Mouse (Mus musculus) midbrain, embryonic 16.5 days (tissue): ENCODE measurements at regions not wholly inside any gene's neighbourhood (a gene's known extent, or its start where the extent isn't known, plus 50 kb on each side); places are given as distances from the start of the nearest gene placed in this dataset.

Experiments used
- ATAC-seq: fragments of 200-750 bp; cut with Nextera tagmentation; 2 replicates; pipeline ENCODE4 v1.8.0; 2017; ENCODE audit warnings: moderate TSS enrichment
- H3K27ac ChIP-seq: fragments of 300-500 bp; sonication (generic); 2 replicates; pipeline ENCODE4 v1.5.1; 2014; ENCODE audit warnings: mild to moderate bottlenecking, low read length, mixed read lengths
- H3K27me3 ChIP-seq: fragments of 300-500 bp; sonication (generic); 2 replicates; pipeline ENCODE4 v1.6.1; 2014; ENCODE audit warnings: low read depth, low read length, mixed read lengths; ENCODE audit not compliant: control insufficient read depth, insufficient read depth
- H3K36me3 ChIP-seq: fragments of 300-500 bp; sonication (generic); 2 replicates; pipeline ENCODE4 v1.6.1; 2014; ENCODE audit warnings: mild to moderate bottlenecking, low read length, moderate library complexity, mixed read lengths; ENCODE audit not compliant: control insufficient read depth, insufficient read depth
- H3K4me1 ChIP-seq: fragments of 300-500 bp; sonication (generic); 2 replicates; pipeline ENCODE4 v1.6.1; 2014; ENCODE audit warnings: mild to moderate bottlenecking, low read length, mixed read lengths; ENCODE audit not compliant: control insufficient read depth, insufficient read depth
- H3K4me2 ChIP-seq: fragments of 300-500 bp; sonication (generic); 2 replicates; pipeline ENCODE4 v1.6.1; 2014; ENCODE audit warnings: mild to moderate bottlenecking, low read length, mixed read lengths
- H3K4me3 ChIP-seq: fragments of 300-500 bp; sonication (generic); 2 replicates; pipeline ENCODE4 v1.5.1; 2014; ENCODE audit warnings: low read depth, mild to moderate bottlenecking, low read length, moderate library complexity, mixed read lengths
- H3K9ac ChIP-seq: fragments of 300-500 bp; sonication (generic); 2 replicates; pipeline ENCODE4 v1.6.1; 2014; ENCODE audit warnings: low read depth, low read length, mixed read lengths
- H3K9me3 ChIP-seq: fragments of 300-500 bp; sonication (generic); replicated peaks from 2 replicates; pipeline ENCODE4 v1.6.1; 2014; ENCODE audit warnings: mild to moderate bottlenecking, low read length, mixed read lengths; ENCODE audit not compliant: control insufficient read depth, poor library complexity, severe bottlenecking
- WGBS: fragments of 180-500 bp; shearing (Covaris S2); extraction: QIAGEN DNeasy Blood & Tissue Kit; methylation state at CpG from one replicate; pipeline ENCODE4 v1.1.7; 2014; 5-methylcytosine and 5-hydroxymethylcytosine counted together

GRCm38 (mm10) chr13:81037316-81037715 is 154.1 kb downstream of the Arrdc3 start:
- H3K9me3 ChIP-seq = no peaks in the 10 kb centered on the region

GRCm38 (mm10) chr13:81038736-81039135 is 155.6 kb downstream of the Arrdc3 start:
- Histone ChIP-seq H3K4me3 (no peak overlapping the region), H3K36me3 (no peaks in the 10 kb centered on the region), H3K4me2 (no peak overlapping the region), H3K4me1 (no peaks in the 10 kb centered on the region), H3K27ac (no peak overlapping the region), H3K9ac (no peak overlapping the region), H3K9me3 (no peaks in the 10 kb centered on the region), H3K27me3 (no peaks in the 10 kb centered on the region)
- WGBS = 85% methylated on average over 4 of the region's 4 CpGs
- ATAC-seq = no peak

More at GRCm38 (mm10) chr13:81037316-81037715, 154.1 kb downstream of the Arrdc3 start:
- Histone ChIP-seq H3K4me3 (no peak overlapping the region), H3K4me2 (no peak overlapping the region), H3K4me1 (no peaks in the 10 kb centered on the region), H3K36me3 (no peaks in the 10 kb centered on the region), H3K27ac (no peak overlapping the region), H3K9ac (no peak overlapping the region), H3K27me3 (no peaks in the 10 kb centered on the region)
- WGBS = 95% methylated on average over 1 of the region's 1 CpGs
- no peak for ATAC-seq

- no peak overlapping the region for H3K4me2 ChIP-seq
- no peaks in the 10 kb centered on the region for H3K27me3 ChIP-seq
- no peak overlapping the region for H3K9ac ChIP-seq
- H3K36me3 ChIP-seq = no peaks in the 10 kb centered on the region
- H3K4me3 ChIP-seq = no peak overlapping the region
- no peak overlapping the region for H3K27ac ChIP-seq
- H3K4me1 ChIP-seq = no peaks in the 10 kb centered on the region
- no peak for ATAC-seq
- H3K9me3 ChIP-seq = no peaks in the 10 kb centered on the region
These were observed 157.3 kb downstream of the Arrdc3 start for GRCm38 (mm10) chr13:81040494-81040893.

- H3K4me3 ChIP-seq = no peak overlapping the region
- no peaks in the 10 kb centered on the region for H3K27me3 ChIP-seq
- no peak overlapping the region for H3K9ac ChIP-seq
- H3K4me1 ChIP-seq = no peaks in the 10 kb centered on the region
- H3K9me3 ChIP-seq = no peaks in the 10 kb centered on the region
- no peak for ATAC-seq
- H3K36me3 ChIP-seq = no peaks in the 10 kb centered on the region
- no peak overlapping the region for H3K4me2 ChIP-seq
- 79% methylated on average over 3 of the region's 3 CpGs for WGBS
- H3K27ac ChIP-seq = no peak overlapping the region
These were observed 158.5 kb downstream of the Arrdc3 start for GRCm38 (mm10) chr13:81041646-81042045.
